Mouse (Mus musculus): Measurements from ENCODE around the gene Dcakd. TPM values are rescaled to one million over a fixed set of nuclear protein-coding genes. Genes with fewer than 3 reads are reported as not detected.

Gene Dcakd
- total RNA-seq, 2 experiments from 2014 or later, result 34.9 to 45.5 TPM

GRCm38 (mm10) chr11:103049611-103050010 is 21.5 kb upstream of the Dcakd start:
- DNase-seq, result no peak

- DNase-seq, result no peak
These were observed 18.2 kb upstream of the Dcakd start for GRCm38 (mm10) chr11:103046286-103046685.

GRCm38 (mm10) chr11:103043982-103044381 is 15.8 kb upstream of the Dcakd start:
- DNase-seq, result no peak

GRCm38 (mm10) chr11:103042828-103043227 is 14.7 kb upstream of the Dcakd start:
- DNase-seq, result no peak

- DNase-seq, result no peak
These were observed 9.9 kb upstream of the Dcakd start for GRCm38 (mm10) chr11:103038037-103038436.

GRCm38 (mm10) chr11:103036881-103037465 is 8.8 kb upstream of the Dcakd start:
- no peak for DNase-seq

- no peak for DNase-seq
These were observed 6.9 kb upstream of the Dcakd start for GRCm38 (mm10) chr11:103035007-103035406.

GRCm38 (mm10) chr11:103033030-103033429 is 4.9 kb upstream of the Dcakd start:
- no peak for DNase-seq

GRCm38 (mm10) chr11:103027570-103028175 is 460 bp downstream of the Dcakd start:
- no peak for DNase-seq

- DNase-seq, result no peak
These were observed 1.2 kb downstream of the Dcakd start for GRCm38 (mm10) chr11:103026901-103027300.

GRCm38 (mm10) chr11:103023974-103024373 is 4.2 kb downstream of the Dcakd start:
- DNase-seq, result no peak

GRCm38 (mm10) chr11:103020713-103021335 is 7.3 kb downstream of the Dcakd start:
- DNase-seq, result no peak

GRCm38 (mm10) chr11:103019325-103019724 is 8.8 kb downstream of the Dcakd start:
- no peak for DNase-seq

GRCm38 (mm10) chr11:103018860-103019259 is 9.3 kb downstream of the Dcakd start:
- DNase-seq, result no peak

GRCm38 (mm10) chr11:103017661-103018060 is 10.5 kb downstream of the Dcakd start:
- DNase-seq, result no peak

GRCm38 (mm10) chr11:103016930-103017329 is 11.2 kb downstream of the Dcakd start:
- DNase-seq, result peak; percentile 100

GRCm38 (mm10) chr11:103015881-103016825 is 12.0 kb downstream of the Dcakd start:
- no peak for DNase-seq

- no peak for DNase-seq
These were observed 17.0 kb downstream of the Dcakd start for GRCm38 (mm10) chr11:103011206-103011497.

GRCm38 (mm10) chr11:103010454-103011205 is 17.5 kb downstream of the Dcakd start:
- no peak for DNase-seq

GRCm38 (mm10) chr11:103009208-103009607 is 18.9 kb downstream of the Dcakd start:
- DNase-seq, result no peak

- no peak for DNase-seq
These were observed 19.6 kb downstream of the Dcakd start for GRCm38 (mm10) chr11:103008558-103008957.

GRCm38 (mm10) chr11:103007001-103007340 is 21.2 kb downstream of the Dcakd start:
- no peak for DNase-seq

All from gastrocnemius, postnatal 10 days (tissue).